Mouse (Mus musculus): ENCODE data around the gene Sash1. TPM values are rescaled to one million over a fixed set of nuclear protein-coding genes. Genes with fewer than 3 reads are reported as not detected.

The Sash1 gene
- polyA plus RNA-seq, 1 experiment from 2014 or later: 6.4 TPM

- no peak overlapping the region for H3K4me3 ChIP-seq (ENCODE audit: low read depth, low read length)
- H3K27ac ChIP-seq (ENCODE audit: low read depth): no peak overlapping the region
- no peak overlapping the region for H3K4me2 ChIP-seq
- no peak overlapping the region for H3K9ac ChIP-seq
- H3K9me3 ChIP-seq (ENCODE audit: low read depth, low read length): no peaks in the 10 kb centered on the region
- H3K36me3 ChIP-seq (ENCODE audit: insufficient read depth): no peaks in the 10 kb centered on the region
- 0 out of 2 replicates have a peak, but pooled peaks cover 2% of the 10 kb centered on the region for H3K4me1 ChIP-seq (ENCODE audit: insufficient read depth)
- ATAC-seq (ENCODE audit: insufficient read depth) (no peak; the same call in 1 of the 2 replicates), DNase-seq (peak; percentile 42)
- H3K27me3 ChIP-seq (ENCODE audit: insufficient read depth, low read length): no peaks in the 10 kb centered on the region
- WGBS: 48% methylated on average over 7 of the region's 7 CpGs
- TF ChIP-seq CTCF (IDR thresholded peaks at IDR 0.05; ENCODE audit: low read depth): no peak
These were observed 32.5 kb downstream of the Sash1 start for GRCm38 (mm10) chr10:8853326-8853725.

- 68% methylated on average over 10 of the region's 10 CpGs for WGBS
These were observed 34.2 kb downstream of the Sash1 start for GRCm38 (mm10) chr10:8851625-8852024.

DNA sequence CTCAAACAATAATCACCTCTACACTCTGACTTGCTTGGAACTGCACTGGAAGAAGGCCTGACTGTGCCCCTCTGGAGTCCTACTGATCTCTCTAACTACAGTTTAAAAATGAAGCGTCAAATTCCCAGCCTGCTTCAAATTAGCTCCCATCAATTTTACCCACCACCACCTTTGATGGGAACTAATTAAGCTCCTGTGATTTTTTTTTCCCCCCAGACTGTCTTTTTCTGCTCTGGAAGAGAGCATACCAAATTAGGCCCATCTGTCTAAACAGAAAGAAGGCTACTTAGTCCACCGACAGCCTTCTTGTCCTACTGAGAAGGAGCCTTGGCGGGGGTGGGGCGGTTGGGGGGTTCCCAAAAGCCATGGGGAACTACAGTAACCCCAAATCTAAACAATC lies 37.9 kb downstream of the Sash1 start:
- H3K27me3 ChIP-seq (ENCODE audit: insufficient read depth, low read length): no peaks in the 10 kb centered on the region
- peaks cover 18% of the 10 kb centered on the region for H3K4me1 ChIP-seq (ENCODE audit: insufficient read depth)
- 64% methylated on average over 4 of the region's 4 CpGs for WGBS
- no peak overlapping the region for H3K27ac ChIP-seq (ENCODE audit: low read depth)
- ATAC-seq (ENCODE audit: insufficient read depth) (no peak), DNase-seq (no peak)
- H3K9ac ChIP-seq: no peak overlapping the region
- H3K4me3 ChIP-seq (ENCODE audit: low read depth, low read length): no peak overlapping the region
- TF ChIP-seq CTCF (IDR thresholded peaks at IDR 0.05; ENCODE audit: low read depth): no peak
- peaks cover 4% of the 10 kb centered on the region; the same call in 1 of the 2 replicates for H3K36me3 ChIP-seq (ENCODE audit: insufficient read depth)
- no peaks in the 10 kb centered on the region for H3K9me3 ChIP-seq (ENCODE audit: low read depth, low read length)
- no peak overlapping the region for H3K4me2 ChIP-seq

More at GRCm38 (mm10) chr10:8851625-8852024, 34.2 kb downstream of the Sash1 start:
- ATAC-seq (ENCODE audit: insufficient read depth) (peak; percentile 36; the same call in 1 of the 2 replicates), DNase-seq (no peak)
- no peak for TF ChIP-seq CTCF (IDR thresholded peaks at IDR 0.05; ENCODE audit: low read depth)
- H3K27ac ChIP-seq (ENCODE audit: low read depth): no peak overlapping the region
- no peak overlapping the region for H3K4me2 ChIP-seq
- H3K27me3 ChIP-seq (ENCODE audit: insufficient read depth, low read length): no peaks in the 10 kb centered on the region
- 0 out of 2 replicates have a peak, but pooled peaks cover 2% of the 10 kb centered on the region for H3K4me1 ChIP-seq (ENCODE audit: insufficient read depth)
- no peak overlapping the region for H3K9ac ChIP-seq
- no peaks in the 10 kb centered on the region for H3K9me3 ChIP-seq (ENCODE audit: low read depth, low read length)
- H3K36me3 ChIP-seq (ENCODE audit: insufficient read depth): peaks cover 4% of the 10 kb centered on the region; the same call in 1 of the 2 replicates
- H3K4me3 ChIP-seq (ENCODE audit: low read depth, low read length): no peak overlapping the region

- no peak overlapping the region for H3K9ac ChIP-seq
- peak overlapping the region; percentile 65 for H3K27ac ChIP-seq (ENCODE audit: low read depth)
- H3K4me1 ChIP-seq (ENCODE audit: insufficient read depth): peaks cover 16% of the 10 kb centered on the region
- TF ChIP-seq CTCF (IDR thresholded peaks at IDR 0.05; ENCODE audit: low read depth): no peak
- ATAC-seq (ENCODE audit: insufficient read depth) (no peak), DNase-seq (peak; percentile 32)
- no peaks in the 10 kb centered on the region for H3K9me3 ChIP-seq (ENCODE audit: low read depth, low read length)
- H3K36me3 ChIP-seq (ENCODE audit: insufficient read depth): peaks cover 4% of the 10 kb centered on the region; the same call in 1 of the 2 replicates
- H3K4me2 ChIP-seq: no peak overlapping the region
- no peaks in the 10 kb centered on the region for H3K27me3 ChIP-seq (ENCODE audit: insufficient read depth, low read length)
- WGBS: 85% methylated on average over 10 of the region's 10 CpGs
- no peak overlapping the region for H3K4me3 ChIP-seq (ENCODE audit: low read depth, low read length)
These were observed 39.6 kb downstream of the Sash1 start for GRCm38 (mm10) chr10:8846258-8846657.

GRCm38 (mm10) chr10:8845230-8845770 lies 40.6 kb downstream of the Sash1 start:
- TF ChIP-seq CTCF (IDR thresholded peaks at IDR 0.05; ENCODE audit: low read depth): no peak
- no peaks in the 10 kb centered on the region for H3K9me3 ChIP-seq (ENCODE audit: low read depth, low read length)

GRCm38 (mm10) chr10:8839956-8840355 lies 45.9 kb downstream of the Sash1 start:
- ATAC-seq (ENCODE audit: insufficient read depth): no peak
- no peak for TF ChIP-seq CTCF (IDR thresholded peaks at IDR 0.05; ENCODE audit: low read depth)
- 66% methylated on average over 3 of the region's 3 CpGs for WGBS

More at GRCm38 (mm10) chr10:8845230-8845770, 40.6 kb downstream of the Sash1 start:
- Histone ChIP-seq H3K4me1 (ENCODE audit: insufficient read depth) (peaks cover 22% of the 10 kb centered on the region), H3K4me3 (ENCODE audit: low read depth, low read length) (no peak overlapping the region), H3K9ac (no peak overlapping the region), H3K27ac (ENCODE audit: low read depth) (peak overlapping the region; percentile 73), H3K36me3 (ENCODE audit: insufficient read depth) (peaks cover 4% of the 10 kb centered on the region; the same call in 1 of the 2 replicates), H3K4me2 (0 out of 2 replicates have a peak overlapping the region, but pooled peaks have one; percentile 7), H3K27me3 (ENCODE audit: insufficient read depth, low read length) (no peaks in the 10 kb centered on the region)
- ATAC-seq (ENCODE audit: insufficient read depth) (peak; percentile 92), DNase-seq (peak; percentile 84)
- 20% methylated on average over 2 of the region's 2 CpGs for WGBS

DNA sequence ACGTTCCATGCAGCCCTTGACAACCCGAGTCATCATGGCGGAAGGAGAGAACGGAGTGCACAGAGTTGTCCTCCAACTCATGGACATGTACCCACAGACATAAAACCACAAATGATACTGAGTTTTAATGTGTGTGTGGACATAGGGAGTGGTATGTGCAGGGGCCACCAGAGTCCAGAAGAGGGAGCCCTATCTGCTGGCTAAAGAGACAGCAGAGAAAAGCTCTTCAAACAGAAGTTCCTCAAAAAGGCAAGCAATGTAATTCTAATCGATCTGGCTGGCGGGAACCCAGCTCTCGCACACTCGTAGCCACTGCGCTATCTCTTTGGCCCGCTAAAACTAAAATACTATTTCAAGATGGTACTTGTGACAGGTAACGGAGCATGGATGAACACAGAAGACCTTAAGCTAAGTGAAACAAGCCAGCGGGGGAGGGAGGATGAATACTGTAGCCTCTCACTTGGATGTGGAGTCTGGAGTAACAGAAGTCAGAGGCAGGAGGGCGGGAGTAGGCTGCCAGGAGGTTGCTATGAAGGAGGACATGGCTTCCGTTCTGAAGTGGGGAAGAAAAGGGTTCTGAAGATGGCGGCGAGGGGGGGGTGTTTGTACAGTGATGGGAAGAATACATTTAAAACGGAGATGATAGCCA lies 51.9 kb downstream of the Sash1 start:
- WGBS: 88% methylated on average over 17 of the region's 17 CpGs

More at GRCm38 (mm10) chr10:8839956-8840355, 45.9 kb downstream of the Sash1 start:
- H3K9me3 ChIP-seq (ENCODE audit: low read depth, low read length): no peaks in the 10 kb centered on the region
- no peak overlapping the region for H3K4me2 ChIP-seq
- no peak overlapping the region for H3K4me3 ChIP-seq (ENCODE audit: low read depth, low read length)
- H3K27me3 ChIP-seq (ENCODE audit: insufficient read depth, low read length): no peaks in the 10 kb centered on the region
- no peak for DNase-seq
- H3K4me1 ChIP-seq (ENCODE audit: insufficient read depth): peaks cover 17% of the 10 kb centered on the region; the same call in 1 of the 2 replicates
- peak overlapping the region; percentile 30; the same call in 1 of the 2 replicates for H3K27ac ChIP-seq (ENCODE audit: low read depth)
- no peaks in the 10 kb centered on the region for H3K36me3 ChIP-seq (ENCODE audit: insufficient read depth)
- H3K9ac ChIP-seq: no peak overlapping the region

More for the DNA sequence above, 51.9 kb downstream of the Sash1 start:
- no peak overlapping the region for H3K4me2 ChIP-seq
- ATAC-seq (ENCODE audit: insufficient read depth) (no peak), DNase-seq (peak; percentile 50)
- H3K27ac ChIP-seq (ENCODE audit: low read depth): no peak overlapping the region
- H3K36me3 ChIP-seq (ENCODE audit: insufficient read depth): no peaks in the 10 kb centered on the region
- H3K9ac ChIP-seq: no peak overlapping the region
- no peaks in the 10 kb centered on the region for H3K9me3 ChIP-seq (ENCODE audit: low read depth, low read length)
- H3K27me3 ChIP-seq (ENCODE audit: insufficient read depth, low read length): no peaks in the 10 kb centered on the region
- no peak overlapping the region for H3K4me3 ChIP-seq (ENCODE audit: low read depth, low read length)
- peak; percentile 59 for TF ChIP-seq CTCF (IDR thresholded peaks at IDR 0.05; ENCODE audit: low read depth)
- no peaks in the 10 kb centered on the region for H3K4me1 ChIP-seq (ENCODE audit: insufficient read depth)

All from lung, embryonic 14.5 days (tissue).